Comparison of ENCODE assay signal across 20 mouse cellular contexts in the genomic region with DNA sequence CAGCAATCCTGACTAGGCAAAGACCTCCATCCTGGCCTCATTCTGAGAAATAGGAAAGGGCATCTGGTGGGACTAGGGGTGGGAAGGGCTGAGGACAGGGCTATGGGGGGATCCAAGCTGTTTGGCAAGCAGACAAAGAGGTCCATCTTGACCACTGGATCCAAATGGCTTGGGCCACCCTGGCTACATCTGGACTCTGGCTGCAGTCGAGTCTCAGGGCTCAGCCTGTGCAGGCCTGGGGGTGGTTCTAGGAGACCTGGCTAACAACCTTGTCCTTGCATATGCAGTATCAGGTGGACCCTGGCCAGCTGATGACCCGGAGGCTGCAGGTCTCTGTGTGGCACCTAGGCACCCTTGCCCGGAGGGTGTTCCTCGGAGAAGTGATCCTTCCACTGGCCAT. TPM values are rescaled to one million over a fixed set of nuclear protein-coding genes. Genes with fewer than 3 reads are reported as not detected.
DNase-seq lines count a peak whose midpoint lies in the region; ATAC-seq lines count a peak whose summit lies in the region.
"Had no signal": no experiment of that assay in that cellular context is flagged by ENCODE, and none has a peak within 500 bp of the region (broad histone marks: within the 10 kb centered on the region; RNA-seq: fewer than 3 reads in every experiment).

No protein-coding gene starts in this region.

- peaks cover 17% of the 10 kb centered on the region for H3K4me1 ChIP-seq in kidney, embryonic 15.5 days
- 0 out of 2 replicates have a peak, but pooled peaks cover 11% of the 10 kb centered on the region for H3K4me1 ChIP-seq in limb, embryonic 10.5 days

- intact Hi-C loops in heart, postnatal 10 days (cut with DNase I), result no loop called here

- H3K4me2 ChIP-seq in kidney, embryonic 15.5 days, result no peak overlapping the region
- H3K4me2 ChIP-seq: embryonic facial prominence, embryonic 12.5 days; heart, embryonic 12.5 days; hindbrain, embryonic 15.5 days had no signal

- ATAC-seq in kidney, embryonic 15.5 days (replicated peaks; ENCODE audit: low FRiP score), result no peak
- ATAC-seq: forebrain, embryonic 14.5 days; inflammation-experienced regulatory T-cells, adult 6 months had no signal

- H3K27ac ChIP-seq in kidney, embryonic 15.5 days, result no peak overlapping the region
- H3K27ac ChIP-seq in limb, embryonic 10.5 days, result no peak overlapping the region
- H3K27ac ChIP-seq: embryonic facial prominence, embryonic 12.5 days; hindbrain, embryonic 15.5 days had no signal

- H3K4me3 ChIP-seq in kidney, embryonic 15.5 days (replicated peaks), result no peak overlapping the region
- no peak overlapping the region for H3K4me3 ChIP-seq in limb, embryonic 10.5 days
- H3K4me3 ChIP-seq: embryonic facial prominence, embryonic 12.5 days; heart, embryonic 12.5 days; hindbrain, embryonic 15.5 days had no signal

- WGBS in kidney, embryonic 15.5 days, result 92% methylated on average over 4 of the region's 4 CpGs
- WGBS in limb, embryonic 10.5 days, result 95% methylated on average over 4 of the region's 4 CpGs

- peaks cover 3% of the 10 kb centered on the region for H3K36me3 ChIP-seq in kidney, embryonic 15.5 days
- no peaks in the 10 kb centered on the region for H3K36me3 ChIP-seq in limb, embryonic 10.5 days
- H3K36me3 ChIP-seq: embryonic facial prominence, embryonic 12.5 days; hindbrain, embryonic 15.5 days had no signal

- H3K9ac ChIP-seq in kidney, embryonic 15.5 days, result no peak overlapping the region
- H3K9ac ChIP-seq: embryonic facial prominence, embryonic 12.5 days; heart, embryonic 12.5 days; hindbrain, embryonic 15.5 days had no signal

- peak; percentile 89 for DNase-seq in heart, adult 11 months
- no peak for DNase-seq in heart, postnatal 10 days
- peak; percentile 3 for DNase-seq in kidney, postnatal 14 days
- peak; percentile 15 to 18 for DNase-seq in B cell, adult 2 months
- peak; percentile 12 for DNase-seq in limb, embryonic 10.5 days (ENCODE audit: low spot score)
- DNase-seq in cerebellum, adult 11-12 months, result no peak
- no peak for DNase-seq in right cerebral cortex, postnatal 10 days (ENCODE audit: low spot score in 2 of 2)
- DNase-seq: adrenal gland, adult 2 months; cerebellum, adult 11 months; cerebellum, adult 9-10 months; cerebellum, postnatal 25 days; gastrocnemius, postnatal 36 days; heart, adult 18-20 months; heart, postnatal 36 days had no signal

- no peaks in the 10 kb centered on the region for H3K27me3 ChIP-seq in kidney, embryonic 15.5 days
- no peaks in the 10 kb centered on the region for H3K27me3 ChIP-seq in limb, embryonic 10.5 days (ENCODE audit: low read depth, poor library complexity, severe bottlenecking)
- H3K27me3 ChIP-seq: embryonic facial prominence, embryonic 12.5 days; heart, embryonic 12.5 days; hindbrain, embryonic 15.5 days had no signal

- no peaks in the 10 kb centered on the region for H3K9me3 ChIP-seq in kidney, embryonic 15.5 days (replicated peaks)
- no peaks in the 10 kb centered on the region for H3K9me3 ChIP-seq in limb, embryonic 10.5 days (replicated peaks)
- H3K9me3 ChIP-seq: embryonic facial prominence, embryonic 12.5 days; heart, embryonic 12.5 days; hindbrain, embryonic 15.5 days had no signal

RNA-seq across cellular contexts. Expression of gene Ezr, which starts 49.9 kb away (rescaled TPM):
- 10 to 100 TPM; 68.1 to 83.6 TPM for total RNA-seq in heart, postnatal 10 days (2021)
- 182 and 184 TPM in 2 replicates for polyA plus RNA-seq in kidney, embryonic 15.5 days (2015; fragmentation: Nextera tagmentation; extraction: Ambion mirVana)
- 24.8 and 26.2 TPM in 2 replicates for polyA plus RNA-seq in limb, embryonic 10.5 days (2016; fragmentation: Nextera tagmentation; extraction: Ambion mirVana)

Comparison
In these comparisons a context has a peak if more than half of its experiments do, and no peak if none do; other contexts are left out.
1. DNase-seq: peak in heart, adult 11 months (single experiment), kidney, postnatal 14 days (single experiment), B cell, adult 2 months (2 of 2) and limb, embryonic 10.5 days (single experiment); none in heart, postnatal 10 days (0 of 2), cerebellum, adult 11-12 months (single experiment) and right cerebral cortex, postnatal 10 days (0 of 2).